In the genomic region with DNA sequence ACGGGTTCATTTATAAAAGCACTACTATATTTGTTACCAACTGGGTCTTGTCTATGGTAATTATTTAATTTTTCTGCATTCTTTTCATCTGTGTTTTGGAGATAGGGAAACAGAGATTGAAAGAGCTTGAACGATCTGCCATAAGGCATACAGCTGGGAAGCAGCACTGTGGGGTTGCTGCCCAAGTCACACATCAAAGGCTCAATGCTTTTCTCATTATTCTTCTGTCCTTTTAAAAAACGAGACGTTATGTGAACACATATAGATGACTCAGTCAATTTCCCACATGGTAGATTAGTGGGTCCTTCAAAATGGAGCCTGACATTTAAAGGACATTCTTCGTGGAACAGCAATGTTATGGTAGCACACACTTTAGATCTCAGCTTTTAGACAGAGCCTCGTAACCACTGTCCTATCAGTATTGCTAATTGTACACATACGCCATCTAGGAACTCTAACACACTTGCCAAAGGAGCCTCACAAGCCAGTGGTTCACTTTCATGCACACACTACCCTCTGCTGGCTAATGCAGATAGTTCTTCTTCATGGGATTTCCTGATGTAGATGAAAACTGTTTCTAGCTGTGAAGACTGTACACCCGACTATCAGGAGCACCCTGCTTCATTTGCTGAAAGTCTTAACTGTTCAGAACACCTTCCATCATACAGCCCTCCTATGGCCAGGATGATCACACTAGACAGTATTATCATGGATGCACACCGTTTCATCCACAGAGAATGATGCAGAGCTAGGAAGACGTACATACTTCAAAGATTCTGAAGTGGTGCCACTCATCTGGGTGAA, we compare ENCODE assay signal across 8 mouse cellular contexts.
A peak's percentile ranks its signal among the peaks of the same experiment; 100 is the strongest.
DNase-seq lines count a peak whose midpoint lies in the region; TF ChIP-seq lines count a peak whose summit lies in the region.

No protein-coding gene starts in this region.

- no peak overlapping the region for H3K4me3 ChIP-seq in kidney, adult 2 months (ENCODE audit: insufficient read depth, low read depth, low read length)

- H3K4me1 ChIP-seq in kidney, adult 2 months (ENCODE audit: control insufficient read depth, insufficient read depth, low read length): no peaks in the 10 kb centered on the region

- H3K36me3 ChIP-seq in kidney, adult 2 months (ENCODE audit: control insufficient read depth, insufficient read depth, low read length): no peaks in the 10 kb centered on the region; the same call in 1 of the 2 replicates

- TF ChIP-seq POLR2A in kidney, adult 2 months (IDR thresholded peaks at IDR 0.05; ENCODE audit: low read depth, low read length): no peak

- no peak for DNase-seq in kidney, adult 2 months
- DNase-seq in kidney, adult 18-20 months: no peak
- peak; percentile 34 for DNase-seq in ES-CJ7 (ENCODE audit: low read depth, low spot score)
- peak; percentile 48 for DNase-seq in embryo, embryonic 10 days (ENCODE audit: low spot score)
- peak; percentile 28 for DNase-seq in kidney, postnatal 10 days
- peak; percentile 32 for DNase-seq in mesoderm, embryonic 11.5 days (ENCODE audit: low read depth, low spot score)
- DNase-seq in ovary, adult 18-20 months (ENCODE audit: low spot score): no peak
- no peak for DNase-seq in spleen, postnatal 10 days (ENCODE audit: low spot score in 2 of 2)

- 79% methylated on average over 10 of the region's 10 CpGs for WGBS in kidney, adult 2 months

- TF ChIP-seq CTCF in kidney, adult 2 months (conservative IDR thresholded peaks at IDR 0.05; ENCODE audit: insufficient read depth, insufficient read length, low read depth, low read length): 0 out of 2 replicates have a peak, but pooled peaks have one; percentile 24

- H3K27ac ChIP-seq in kidney, adult 2 months (ENCODE audit: insufficient read depth, low read depth, low read length): no peak overlapping the region

- no peaks in the 10 kb centered on the region for H3K27me3 ChIP-seq in kidney, adult 2 months (replicated peaks; ENCODE audit: control insufficient read depth, insufficient read depth, low read length)

Comparison
In these comparisons a context has a peak if more than half of its experiments do, and no peak if none do; other contexts are left out.
1. DNase-seq: peak in ES-CJ7 (single experiment), embryo, embryonic 10 days (single experiment), kidney, postnatal 10 days (single experiment) and mesoderm, embryonic 11.5 days (single experiment); none in kidney, adult 2 months (single experiment), kidney, adult 18-20 months (single experiment), ovary, adult 18-20 months (single experiment) and spleen, postnatal 10 days (0 of 2).